Mouse (Mus musculus) hematopoietic stem cell, adult 5-6 weeks (primary cell): ENCODE results near the gene Btrc. TPM values are rescaled to one million over a fixed set of nuclear protein-coding genes. Genes with fewer than 3 reads are reported as not detected.
"Not testable (repeated sequence)": the region's sequence is repeated elsewhere in the genome, so short reads cannot be mapped to it uniquely, and the experiment has no call there.

Source experiments
- ATAC-seq, 2 experiments: fragments of 125-278 bp in 1 of 2; replicated peaks in 1 of 2; 2 replicates each; pipeline ENCODE4 v1.8.0; 2016 to 2017; ENCODE audit warnings: inconsistent platforms in 2 of 2, mild to moderate bottlenecking in 2 of 2, moderate number of reproducible peaks in 2 of 2, low read depth in 1 of 2, moderate TSS enrichment in 1 of 2; ENCODE audit not compliant: low FRiP score in 2 of 2, poor library complexity in 2 of 2, severe bottlenecking in 2 of 2, insufficient read depth in 1 of 2, low TSS enrichment in 1 of 2
- total RNA-seq: library from RNA; stranded (forward); fragments of 172-1452, 232-1000 nt; gene quantifications from 2 replicates; pipeline ENCODE4 v1.2.3, GENCODE M21; 2017

Btrc gene
- total RNA-seq, 1 experiment from 2014 or later, result 23.5 TPM

- ATAC-seq, result no peak; a peak in 1 of 4 replicates
Measured at GRCm38 (mm10) chr19:45541409-45542041, 178.0 kb downstream of the Btrc start.

DNA sequence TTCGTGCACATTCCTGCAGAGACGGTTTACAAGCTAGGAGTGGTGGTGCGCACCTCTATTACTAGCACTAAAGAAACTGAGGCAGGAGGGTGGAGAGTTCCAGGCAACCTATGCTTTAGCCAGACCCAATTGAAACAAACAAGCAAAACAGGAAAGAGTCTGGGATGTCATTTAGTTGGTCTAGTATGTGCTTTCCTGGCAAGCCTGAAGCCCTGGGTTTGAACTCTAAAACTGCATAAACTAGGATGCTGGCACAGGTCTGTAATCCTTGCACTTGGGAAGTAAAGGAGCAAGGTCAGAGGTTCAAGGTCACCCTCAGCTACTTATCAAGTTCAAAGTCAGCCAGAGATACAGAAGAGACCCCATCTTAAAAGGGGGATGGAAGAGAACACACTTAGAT is 178.5 kb downstream of the Btrc start:
- no peak for ATAC-seq

DNA sequence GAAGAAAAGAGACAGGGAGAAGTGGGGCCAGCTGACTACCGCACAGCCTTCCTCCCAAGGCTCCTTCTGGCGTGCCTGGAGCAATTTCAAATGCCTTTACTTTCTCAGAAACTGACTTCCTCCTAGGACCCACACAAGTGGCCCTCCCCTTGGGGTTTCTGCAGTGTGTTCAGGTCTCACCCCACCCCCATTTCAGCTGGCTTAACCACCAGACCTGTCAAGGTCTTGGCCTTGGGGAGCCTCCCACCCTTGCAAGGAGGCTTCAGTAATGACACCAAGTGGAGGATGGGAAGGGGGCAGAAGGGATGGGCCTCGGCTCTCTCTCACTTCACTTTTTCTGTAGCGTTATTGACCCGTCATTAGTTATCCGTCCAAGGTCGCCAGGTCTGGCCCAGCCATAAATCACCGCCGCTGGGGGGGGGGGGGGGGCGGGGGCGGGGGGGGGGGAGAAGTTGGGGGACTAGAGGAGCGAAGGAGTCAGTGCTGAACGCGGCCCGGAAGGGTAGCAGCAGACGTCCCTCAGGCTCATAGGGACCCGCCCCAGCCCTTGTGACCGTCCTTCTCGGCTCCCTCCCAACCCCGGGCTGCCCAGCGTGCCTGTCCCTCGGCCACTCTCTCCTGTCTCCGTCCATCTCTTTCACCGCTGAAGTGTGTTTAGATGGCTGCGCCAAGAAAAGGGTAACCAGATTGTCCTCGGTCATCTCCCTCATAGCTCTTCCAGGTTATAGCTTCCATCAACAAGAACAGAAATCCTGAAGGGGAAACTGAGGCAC is 180.8 kb downstream of the Btrc start:
- peak; percentile 67 to 68 for ATAC-seq

- peak; percentile 57 to 81 for ATAC-seq
Measured at GRCm38 (mm10) chr19:45544925-45545321, 181.4 kb downstream of the Btrc start.

DNA sequence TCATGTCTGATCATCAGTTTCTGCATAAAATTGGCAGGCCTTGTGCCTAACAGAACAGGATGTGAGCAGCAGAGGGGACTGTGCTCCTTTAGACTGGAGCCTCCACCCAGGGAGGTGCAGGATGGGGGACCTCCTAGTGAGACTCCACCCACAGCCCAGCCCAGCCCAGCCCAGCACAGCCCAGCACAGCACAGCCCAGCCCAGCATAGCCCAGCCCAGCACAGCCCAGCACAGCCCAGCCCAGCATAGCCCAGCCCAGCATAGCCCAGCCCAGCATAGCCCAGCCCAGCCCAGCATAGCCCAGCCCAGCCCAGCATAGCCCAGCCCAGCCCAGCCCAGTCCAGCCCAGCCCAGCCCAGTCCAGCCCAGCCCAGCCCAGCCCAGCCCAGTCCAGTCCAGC is 184.7 kb downstream of the Btrc start:
- not testable (repeated sequence) for ATAC-seq

DNA sequence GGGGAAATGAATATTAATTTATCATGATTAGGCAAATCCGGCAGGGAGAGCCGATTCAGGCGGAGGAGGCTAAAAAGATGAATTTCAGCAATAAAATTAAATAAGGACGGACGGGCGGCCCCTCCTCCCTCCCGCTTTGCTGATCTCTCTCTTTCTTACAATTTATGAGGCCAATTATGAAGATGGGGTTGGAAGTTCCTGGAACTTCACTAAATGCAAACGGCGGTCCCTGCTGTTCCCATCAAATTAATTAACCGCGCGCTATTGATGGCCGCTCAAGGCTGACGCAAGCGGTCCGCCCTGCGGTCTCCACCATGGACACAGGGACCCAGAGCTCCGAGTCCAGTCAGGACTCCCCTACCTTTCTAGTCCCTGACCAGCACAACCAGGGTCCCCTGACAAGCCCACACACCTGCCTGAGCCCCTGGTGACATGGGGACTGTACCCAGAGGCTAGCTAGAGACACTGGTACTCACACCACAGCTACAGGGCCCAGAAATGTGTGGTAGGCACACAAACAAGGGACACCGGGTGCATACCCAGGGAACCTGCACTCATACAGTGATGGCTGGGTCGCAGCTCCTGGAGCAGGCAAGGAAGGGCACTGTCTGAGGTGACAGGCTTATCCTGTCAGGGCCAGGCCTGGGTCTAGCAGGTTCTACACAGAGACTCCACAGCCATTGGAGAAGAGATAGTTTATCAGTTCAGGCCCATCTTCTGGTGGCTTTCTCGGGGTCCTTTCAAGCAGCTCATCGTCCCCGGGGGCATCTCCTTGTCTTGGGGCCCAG is 185.8 kb downstream of the Btrc start:
- no peak for ATAC-seq

- no peak for ATAC-seq
Measured at GRCm38 (mm10) chr19:45549948-45550347, 186.4 kb downstream of the Btrc start.

- peak; percentile 86 to 92 for ATAC-seq
Measured at GRCm38 (mm10) chr19:45552187-45552586, 188.7 kb downstream of the Btrc start.

GRCm38 (mm10) chr19:45554136-45554535 is 190.6 kb downstream of the Btrc start:
- no peak for ATAC-seq

DNA sequence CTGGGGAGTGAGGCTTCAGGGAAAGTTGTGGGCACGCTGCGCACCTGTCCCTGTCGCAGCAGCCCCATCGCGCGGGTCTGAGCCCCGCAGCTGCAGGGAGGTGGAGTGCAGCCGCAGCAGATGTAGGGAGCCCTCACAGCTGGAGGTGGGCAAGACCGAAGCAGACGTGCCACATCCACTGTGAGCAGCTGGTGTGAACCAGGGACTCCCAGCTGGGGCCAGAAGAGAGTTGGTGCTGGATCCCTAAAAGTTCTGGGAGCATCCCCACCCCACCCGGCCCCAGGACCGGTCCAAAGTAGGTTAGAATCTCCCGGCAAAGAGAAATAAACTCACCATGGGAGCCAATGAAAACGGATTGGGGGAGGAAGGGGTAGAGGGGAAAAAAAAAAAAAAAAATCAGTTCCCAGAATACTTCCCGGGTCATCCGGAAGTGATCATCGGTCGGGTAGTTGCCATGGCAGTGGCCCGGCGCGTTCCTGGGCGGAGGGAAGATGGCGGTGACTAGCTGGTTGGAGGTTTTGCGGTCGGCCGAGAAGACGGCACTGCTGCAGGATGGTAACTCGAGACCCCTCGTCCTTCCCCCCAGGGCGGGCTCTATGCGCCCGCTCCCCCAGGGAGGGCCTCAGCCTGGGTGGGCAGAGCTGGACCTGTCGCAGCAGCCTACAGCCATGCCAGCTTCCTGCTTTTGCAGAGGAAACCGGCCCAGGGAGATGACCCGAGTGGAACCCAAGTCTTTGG is 196.8 kb downstream of the Btrc start, which contains the start of the genes Poll and Gm17018:
Gene Poll (minus strand): TSS at position 379 of the 738 bp plus-strand sequence.
Gene Gm17018 (plus strand): TSS at position 463 of the 738 bp plus-strand sequence.
- peak; percentile 82 to 86 for ATAC-seq

- no peak for ATAC-seq
Measured at GRCm38 (mm10) chr19:45565925-45566715, 202.6 kb downstream of the Btrc start.

GRCm38 (mm10) chr19:45567367-45567766 is 203.8 kb downstream of the Btrc start:
- no peak for ATAC-seq

DNA sequence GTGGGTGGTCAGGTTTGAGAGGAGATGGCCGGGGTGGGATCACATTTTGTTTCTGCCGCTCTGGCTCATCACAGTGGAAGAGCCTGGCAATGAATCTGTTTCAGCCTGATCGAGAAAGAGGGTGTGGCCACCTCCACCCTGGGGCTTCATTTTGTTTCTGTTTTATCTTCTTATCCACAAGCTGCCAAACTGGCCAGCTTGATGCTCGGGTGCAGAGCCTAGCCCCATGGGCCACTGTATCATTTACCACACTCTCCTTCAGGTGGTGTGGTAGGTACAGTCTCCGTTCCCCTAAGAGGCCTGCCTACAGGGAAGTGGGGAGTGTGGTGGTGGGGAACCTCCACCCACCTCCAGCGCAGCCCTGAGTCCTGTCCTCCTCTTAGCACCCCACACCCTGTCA is 209.5 kb downstream of the Btrc start:
- no peak for ATAC-seq

DNA sequence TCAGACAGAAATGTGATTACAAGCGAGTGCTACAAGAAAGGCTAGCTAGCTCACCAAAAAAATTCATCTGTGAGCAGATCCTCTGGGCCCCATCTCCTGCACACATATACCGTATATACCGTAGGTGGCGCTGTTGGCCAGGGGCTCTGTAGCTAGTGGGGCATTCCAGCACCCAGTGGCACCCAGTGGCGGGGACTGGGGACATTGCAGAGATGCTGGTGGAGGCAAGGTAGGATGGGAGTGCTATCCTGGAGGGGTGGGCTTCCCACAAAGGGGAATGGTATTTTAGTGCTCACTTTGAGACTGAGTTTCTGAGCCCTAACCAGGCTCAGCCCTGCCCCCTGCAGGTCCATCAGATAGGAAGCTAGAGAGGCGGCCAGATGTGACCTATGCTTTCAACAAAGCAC is 210.3 kb downstream of the Btrc start:
- ATAC-seq, result peak; percentile 68 to 72

- ATAC-seq, result no peak
Measured at GRCm38 (mm10) chr19:45574339-45574898, 210.9 kb downstream of the Btrc start.

- peak in 1 of 2 experiments; percentile 37; a peak in 2 of 4 replicates for ATAC-seq
Measured at GRCm38 (mm10) chr19:45574941-45575631, 211.6 kb downstream of the Btrc start.
